Mouse (Mus musculus) telencephalon, adult 2 months (tissue): Measurements from ENCODE around the gene Tomm34.
A peak's percentile ranks its signal among the peaks of the same experiment; 100 is the strongest.

Experiments used
- DNase-seq: peaks from one replicate; pipeline ENCODE4 v3.0.0-alpha.2; 2011; ENCODE audit warnings: low read depth, low spot score

The Tomm34 gene

DNA sequence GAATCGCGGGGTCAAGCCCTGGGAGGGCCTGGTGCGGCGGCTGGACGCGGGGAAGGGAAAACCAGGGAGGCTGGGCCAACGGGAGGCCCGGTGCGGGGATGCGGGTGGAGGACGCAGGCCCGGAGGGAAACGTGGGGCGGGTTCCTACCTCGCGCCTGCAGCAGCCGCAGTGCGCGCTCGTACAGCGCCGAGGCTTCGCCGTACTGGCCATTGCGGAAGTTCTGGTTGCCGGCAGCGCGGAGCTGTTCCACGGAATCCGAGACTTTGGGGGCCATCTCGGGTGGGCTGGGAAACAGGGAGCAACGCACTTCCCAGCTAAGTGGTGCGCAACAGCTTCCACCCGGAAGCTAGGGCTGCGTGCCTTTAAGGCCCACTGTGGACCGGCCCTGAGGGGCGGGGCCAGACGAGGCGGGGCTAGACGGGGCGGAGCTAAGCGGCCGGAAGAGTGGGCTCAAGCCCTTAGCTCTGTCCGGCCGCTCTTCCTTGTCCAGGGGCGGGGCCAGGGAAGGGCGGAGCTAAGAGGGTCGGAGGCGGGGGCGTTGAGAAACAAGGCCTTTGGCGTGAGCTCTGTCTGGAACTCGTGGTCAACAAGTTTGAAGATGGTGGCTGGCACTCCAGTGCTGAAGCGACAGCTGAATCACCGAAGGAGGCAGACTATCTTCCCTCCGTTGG, at the start of gene Tomm34:
Gene Tomm34 (minus strand): TSS at position 405 of the 672 bp plus-strand sequence.
- peak; percentile 89 for DNase-seq

DNA sequence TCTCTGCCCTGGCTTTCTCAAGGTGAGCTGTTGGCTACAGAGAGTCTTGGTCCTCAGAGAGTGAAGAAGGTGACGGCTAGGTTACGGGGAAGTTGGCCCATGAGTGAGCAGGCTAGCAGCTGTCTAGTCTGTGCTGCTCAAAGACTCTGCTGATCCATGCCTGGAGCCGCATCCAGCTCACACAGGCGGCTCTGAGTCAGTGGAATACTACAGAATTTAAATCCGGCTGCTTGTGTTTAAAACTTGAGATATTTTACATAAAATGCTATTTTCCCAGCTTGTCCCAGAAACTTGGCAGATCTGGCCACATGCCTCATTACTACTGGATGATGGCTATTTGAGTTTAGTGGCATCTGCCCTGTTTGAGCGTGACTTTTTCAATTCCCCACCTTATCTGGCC, 48.5 kb upstream of the Tomm34 start:
- DNase-seq, result no peak

DNA sequence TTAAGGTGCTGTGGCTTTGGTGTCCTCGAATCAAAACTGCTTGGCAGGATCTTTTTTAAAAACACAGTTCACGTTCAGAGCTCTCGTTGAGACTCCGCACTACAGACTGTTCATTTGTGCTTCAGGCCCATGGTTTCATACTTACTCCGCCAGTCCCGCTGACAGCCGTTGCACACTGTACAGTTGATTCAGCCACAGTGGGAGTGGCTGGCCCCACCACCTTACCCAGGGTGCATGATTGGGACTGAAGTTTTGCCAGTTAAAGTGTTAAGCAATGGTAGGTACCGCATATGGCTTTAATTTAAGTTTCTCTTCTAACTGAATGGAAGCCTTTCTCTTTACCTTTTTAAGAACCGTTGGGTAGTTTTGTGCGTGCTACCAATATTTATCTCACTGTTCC, 44.6 kb upstream of the Tomm34 start:
- DNase-seq, result no peak

DNA sequence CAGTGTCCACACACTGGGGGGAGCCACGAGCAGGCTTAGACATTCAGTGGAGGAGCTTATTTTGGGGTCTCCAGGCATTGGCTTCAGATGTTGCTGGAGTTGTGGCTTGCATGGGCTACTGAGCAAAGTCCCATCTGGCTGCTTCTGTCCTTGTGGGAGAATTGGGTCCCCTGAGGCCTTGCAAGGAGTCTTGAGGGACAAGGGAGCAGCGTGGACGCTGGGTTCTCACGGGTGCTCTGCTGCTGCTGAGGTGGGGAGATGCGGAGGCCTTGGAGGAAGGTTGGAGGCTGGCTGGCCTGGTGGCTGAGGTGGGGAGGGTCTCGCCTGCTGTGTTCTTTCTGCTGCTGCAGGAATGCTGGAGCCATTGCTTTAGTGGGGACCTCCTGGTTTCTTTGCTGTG, 43.1 kb upstream of the Tomm34 start:
- no peak for DNase-seq

DNA sequence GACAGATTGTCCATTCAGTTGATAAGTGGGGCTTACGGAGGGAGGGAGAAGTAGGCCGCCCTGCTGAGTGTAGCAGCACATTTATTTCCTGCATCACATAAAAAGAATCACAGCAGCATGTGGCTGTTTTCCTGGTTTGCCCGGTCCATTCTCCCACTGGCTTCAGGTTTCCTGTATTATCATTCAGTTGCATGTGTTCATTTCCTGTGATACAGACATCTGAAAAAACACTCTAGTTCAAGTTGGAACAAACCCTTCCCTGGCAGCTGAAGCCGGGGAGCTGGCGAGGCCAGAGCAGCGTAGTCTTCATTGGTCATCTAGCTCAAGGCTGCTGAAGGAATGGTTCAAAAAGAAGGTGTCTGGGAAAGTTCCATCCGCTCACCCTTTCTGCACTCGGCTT, 40.6 kb upstream of the Tomm34 start:
- DNase-seq, result no peak

DNA sequence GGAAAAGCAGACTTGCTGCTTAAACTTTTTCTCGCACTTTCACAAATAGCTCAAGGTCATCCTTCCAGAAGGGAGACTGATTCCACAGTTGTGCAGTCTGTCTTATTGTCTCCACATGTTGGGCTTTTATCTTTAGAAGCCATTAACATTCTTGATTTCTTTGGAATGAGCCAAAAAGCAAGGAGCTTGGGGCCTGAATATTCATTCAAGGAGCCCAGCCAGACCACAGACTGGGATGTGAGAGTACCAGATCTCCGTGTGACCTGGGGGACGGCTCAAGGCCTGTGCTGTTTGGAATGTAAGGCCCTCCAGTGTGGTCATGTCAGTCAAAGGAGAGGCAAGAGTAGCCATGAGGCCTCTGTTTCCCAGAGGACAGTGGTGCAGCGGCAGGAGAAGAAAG, 37.5 kb upstream of the Tomm34 start:
- DNase-seq, result no peak

DNA sequence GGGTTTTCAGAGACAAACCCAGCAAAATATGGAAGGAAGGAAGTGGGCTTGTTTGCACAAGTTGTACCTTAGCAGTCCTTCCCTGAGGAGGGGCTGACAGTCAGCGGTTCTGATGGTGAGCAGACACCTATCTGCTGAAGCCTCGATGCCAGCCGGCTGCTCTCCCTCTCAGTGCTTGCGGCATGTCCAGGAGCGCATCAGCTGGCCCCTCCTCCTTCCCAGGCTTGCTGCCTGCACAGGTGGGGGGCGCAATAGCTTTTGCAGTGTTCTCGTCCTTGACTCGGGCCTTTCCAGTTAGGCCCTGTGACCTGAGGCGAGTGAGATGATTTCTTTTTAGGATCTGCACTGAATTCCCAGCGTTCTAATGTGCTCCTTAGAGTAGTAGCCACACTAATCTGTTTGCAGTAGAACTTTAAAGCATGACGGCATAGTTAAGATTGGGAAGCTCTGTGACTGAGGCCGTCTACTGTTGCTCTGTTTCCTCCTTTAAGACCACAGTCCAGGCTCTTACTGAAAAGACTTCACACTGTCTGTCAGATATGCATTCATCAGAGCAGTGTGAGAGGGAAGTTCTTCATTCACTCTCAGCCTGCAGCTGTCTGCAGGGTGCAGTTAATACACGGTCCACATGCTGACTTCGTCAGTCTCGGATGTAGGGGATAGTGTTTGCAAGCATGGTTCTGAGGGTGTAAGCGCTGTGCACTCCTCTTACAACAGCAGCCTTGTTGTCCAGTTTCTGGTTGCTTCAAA, 36.3 kb upstream of the Tomm34 start:
- no peak for DNase-seq

DNA sequence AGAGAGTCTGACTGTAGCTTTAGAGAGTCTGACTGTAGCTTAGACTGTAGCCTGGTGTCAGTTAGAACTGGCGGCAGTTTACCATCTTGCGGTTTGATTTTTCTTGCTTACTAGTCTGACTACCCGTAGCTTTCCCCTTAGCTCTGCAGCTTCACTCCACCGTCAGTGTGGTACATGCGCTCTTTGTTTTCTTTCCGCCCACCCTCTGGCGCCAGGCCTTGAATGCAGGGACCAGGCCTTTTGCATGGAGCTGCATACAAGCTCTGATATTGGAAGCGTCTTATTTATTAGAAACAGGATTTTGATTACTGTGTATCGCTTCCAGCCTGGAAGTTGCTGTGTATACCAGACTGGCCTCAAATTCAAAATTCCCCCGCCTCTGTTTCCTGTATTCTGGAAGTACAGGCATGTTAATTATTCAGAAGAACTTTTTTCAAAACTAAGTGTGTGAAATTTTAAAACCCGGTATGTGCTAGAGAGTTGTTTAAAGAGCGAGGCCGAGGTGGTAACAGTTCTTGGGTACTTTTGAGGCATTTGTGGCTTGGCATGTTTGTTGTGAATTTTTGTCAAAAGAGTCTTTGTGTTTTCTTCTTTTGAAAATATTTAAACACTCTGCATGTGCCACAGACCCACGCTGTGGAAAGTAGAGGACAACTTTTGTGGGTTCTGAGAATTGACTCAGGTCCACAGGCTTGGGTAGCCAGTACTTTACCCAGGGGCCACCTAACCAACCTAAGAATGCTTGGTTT, 35.5 kb upstream of the Tomm34 start:
- DNase-seq, result no peak

DNA sequence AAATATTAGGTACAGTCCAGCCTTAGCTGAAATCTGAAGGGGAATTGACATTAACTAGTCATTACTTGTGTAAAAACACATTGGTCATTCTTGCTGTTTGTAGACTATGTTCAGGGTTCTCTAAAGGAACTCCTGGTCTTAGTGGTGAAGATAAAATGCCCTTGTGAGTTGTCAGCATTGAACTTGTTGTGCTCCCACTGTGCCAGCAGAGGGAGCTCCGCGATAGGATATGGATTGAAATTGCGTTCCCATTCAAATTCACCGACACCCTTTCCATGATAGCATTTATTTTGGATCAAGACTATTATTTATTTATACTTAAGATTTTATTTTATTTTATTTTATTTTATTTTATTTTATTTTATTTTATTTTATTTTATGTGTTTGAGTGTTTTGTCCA, 32.5 kb upstream of the Tomm34 start:
- DNase-seq, result no peak

DNA sequence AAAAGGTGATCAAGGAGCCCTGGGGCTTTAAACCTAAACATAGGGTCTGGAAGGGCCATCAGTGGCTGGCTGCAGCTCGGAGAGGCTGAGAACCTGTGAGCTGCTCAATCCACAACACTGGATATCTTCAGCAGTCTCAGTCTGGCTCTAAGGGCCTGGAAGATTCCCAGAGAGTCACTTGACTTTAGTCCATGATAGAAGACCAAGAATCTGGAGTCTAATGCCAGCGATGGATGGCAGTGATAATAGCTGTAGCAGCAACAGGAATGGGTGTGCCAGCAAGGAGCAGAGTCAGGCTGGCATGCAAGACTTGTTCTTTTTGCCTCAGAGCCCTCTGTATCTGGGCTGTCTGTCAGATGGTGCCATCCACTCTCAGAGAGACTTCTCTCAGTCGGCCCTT, 31.4 kb upstream of the Tomm34 start:
- DNase-seq, result no peak

DNA sequence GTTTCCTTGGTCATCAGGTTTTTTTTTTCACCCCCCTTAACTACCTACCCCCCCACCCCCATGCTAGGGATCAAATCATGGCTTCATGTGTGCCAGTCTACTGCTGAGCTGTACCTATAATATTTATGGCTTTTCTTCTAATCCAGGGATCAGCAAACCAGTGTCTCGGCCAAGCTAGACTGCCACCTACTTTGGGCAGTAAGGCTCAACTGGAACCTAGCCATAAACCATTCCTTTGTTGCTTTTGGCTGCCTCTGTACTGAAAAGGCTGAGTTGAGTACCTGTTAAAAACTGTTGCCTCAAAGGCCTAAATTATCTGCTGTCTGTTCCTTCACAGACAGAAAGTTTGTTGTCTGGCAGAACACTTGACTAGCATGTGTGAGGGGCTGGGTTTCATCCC, 31.0 kb upstream of the Tomm34 start:
- DNase-seq, result no peak

DNA sequence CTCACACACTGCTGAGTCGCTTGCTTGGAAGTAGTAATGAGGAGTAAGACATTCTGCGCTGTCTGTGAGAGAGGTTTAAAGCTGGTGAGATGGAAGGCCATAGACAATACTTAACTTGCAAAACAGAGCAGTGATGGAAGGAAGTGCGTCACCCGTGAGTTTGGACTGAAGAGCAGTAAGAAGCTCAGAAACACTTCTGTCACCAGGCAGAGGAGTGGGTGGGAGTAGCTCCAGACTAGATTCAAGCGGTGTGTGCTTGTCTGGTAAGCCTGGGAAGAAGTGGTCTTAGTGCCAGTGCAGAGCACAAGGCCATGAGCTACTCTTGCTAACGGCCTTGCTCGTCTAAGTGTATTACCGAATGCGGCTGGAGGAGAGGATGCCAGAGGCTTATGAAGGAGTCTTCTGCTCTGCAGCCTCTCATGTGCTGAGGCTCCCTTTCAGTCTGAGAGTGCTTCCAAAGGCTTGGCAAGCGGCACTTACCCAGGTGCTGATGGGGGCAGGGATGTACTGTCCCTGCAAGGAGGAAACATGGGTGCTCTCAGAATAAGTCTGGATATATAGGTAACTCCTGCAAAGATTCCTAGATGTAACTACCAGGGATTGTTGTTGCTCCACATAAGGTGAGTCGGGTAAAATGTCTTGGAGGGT, 27.8 kb upstream of the Tomm34 start:
- no peak for DNase-seq

DNA sequence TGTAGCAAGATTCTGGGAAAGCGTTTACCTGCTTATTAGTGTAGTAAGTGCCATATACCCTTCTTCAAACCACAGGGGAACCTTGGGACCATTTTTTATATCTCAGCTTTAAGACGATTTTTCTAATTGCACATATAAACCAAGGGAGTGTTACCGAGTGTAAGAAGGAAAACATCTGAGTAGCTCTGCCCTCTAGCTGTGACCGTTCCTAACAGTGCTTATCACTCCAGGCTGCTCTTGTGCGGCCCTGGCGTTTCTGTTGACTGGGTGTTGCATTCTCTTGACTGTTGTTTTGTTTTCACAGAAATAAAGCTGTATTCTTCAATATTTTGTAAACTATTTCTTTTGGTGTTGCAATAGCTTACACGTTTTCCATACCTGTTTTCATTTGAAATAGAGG, 23.2 kb upstream of the Tomm34 start:
- DNase-seq, result no peak

DNA sequence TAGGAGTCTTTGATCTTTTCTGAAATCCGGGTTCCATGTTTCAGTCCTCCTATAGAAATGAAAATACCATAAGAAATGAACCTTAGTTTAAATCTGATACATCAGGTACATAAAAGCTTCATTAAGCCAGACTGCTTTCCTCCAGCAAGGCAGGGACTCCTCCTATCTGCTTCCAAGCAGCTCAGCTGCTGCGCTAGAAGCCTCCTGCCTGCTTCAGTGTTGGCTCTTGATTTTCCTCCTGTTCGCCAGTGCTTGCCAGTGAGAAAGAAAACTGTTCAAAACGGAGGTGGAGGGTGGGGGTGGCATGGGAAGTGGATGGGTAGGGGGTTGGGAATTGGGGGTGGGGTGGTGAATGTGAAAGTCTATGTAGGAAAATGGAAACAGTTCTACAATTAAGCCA, 18.5 kb upstream of the Tomm34 start:
- DNase-seq, result no peak

DNA sequence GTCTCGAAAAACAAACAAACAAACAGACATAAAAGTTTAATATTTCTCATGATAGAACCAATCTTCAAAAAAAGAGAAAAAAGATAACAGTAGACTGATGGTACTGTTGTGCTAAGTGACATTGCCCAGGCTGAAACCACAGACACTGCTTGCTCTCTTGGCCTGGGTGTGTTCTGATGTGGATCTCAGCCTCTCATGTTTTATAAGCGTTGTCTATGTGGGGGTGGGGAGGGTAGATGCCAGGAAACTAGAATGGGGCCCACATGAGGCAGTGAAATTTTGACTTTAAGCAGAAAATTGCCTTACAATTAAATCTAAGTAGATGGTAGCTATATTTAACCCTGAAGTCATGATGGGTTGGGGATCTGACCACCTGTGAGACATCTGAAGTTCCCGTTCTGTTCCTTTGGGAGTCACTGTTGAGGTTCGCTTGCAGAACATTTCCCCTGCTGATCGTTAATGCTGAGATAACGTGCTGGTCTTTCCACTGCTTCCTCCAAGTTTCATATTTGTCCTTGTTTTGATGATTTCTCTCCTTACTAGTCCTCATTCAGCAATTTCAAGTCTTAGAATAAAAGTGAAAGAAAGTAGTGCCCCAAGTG, 16.5 kb upstream of the Tomm34 start:
- no peak for DNase-seq

DNA sequence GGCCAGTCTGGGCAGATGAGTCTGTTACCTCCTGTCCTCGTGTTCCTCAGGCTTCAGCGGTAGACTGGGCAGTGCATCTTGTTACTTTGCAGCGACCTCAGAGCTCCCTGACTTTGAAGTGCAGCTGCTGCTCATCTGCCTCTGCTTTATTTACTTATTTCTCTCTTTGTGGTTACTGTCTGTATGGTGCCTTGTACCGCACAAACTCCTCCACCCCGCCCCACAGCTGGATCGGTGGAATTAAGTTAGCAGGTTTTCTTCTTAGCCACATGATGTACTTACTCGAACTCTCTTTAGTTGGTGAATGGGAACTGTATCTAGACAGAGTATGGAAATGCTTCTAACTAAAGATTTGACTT, 13.4 kb upstream of the Tomm34 start:
- no peak for DNase-seq

DNA sequence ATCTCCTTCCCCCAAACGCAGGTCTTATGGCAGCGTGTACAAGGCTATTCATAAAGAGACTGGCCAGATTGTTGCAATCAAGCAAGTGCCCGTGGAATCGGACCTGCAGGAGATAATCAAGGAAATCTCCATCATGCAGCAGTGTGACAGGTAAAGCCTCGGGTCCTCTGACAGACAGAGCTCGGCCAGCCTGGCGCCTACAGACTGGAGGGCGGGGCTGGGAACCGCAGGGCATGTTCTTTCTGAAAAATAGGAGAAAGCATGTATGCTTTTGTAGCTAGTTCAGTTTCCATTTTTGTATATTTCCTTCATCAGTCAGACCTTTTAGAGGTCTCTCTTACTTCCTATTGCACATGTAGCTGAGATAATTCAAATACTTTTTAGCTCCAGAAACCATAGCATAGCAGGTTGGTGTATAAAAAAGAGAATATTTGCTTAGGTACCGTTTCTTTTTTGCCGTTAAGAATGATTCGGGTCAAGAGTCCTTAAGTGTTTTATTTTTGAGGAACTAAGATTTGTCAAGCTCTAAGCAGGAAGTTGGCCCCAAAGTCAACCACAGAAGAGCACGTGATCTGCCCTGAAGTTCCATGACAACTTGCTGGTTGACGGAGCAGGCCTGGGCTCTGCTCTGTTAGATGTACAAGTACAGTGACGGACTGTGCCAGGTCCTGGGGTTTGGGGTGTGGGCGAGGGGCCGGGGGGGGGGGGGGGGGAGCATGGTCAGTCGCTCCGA, 12.8 kb upstream of the Tomm34 start:
- DNase-seq, result no peak

DNA sequence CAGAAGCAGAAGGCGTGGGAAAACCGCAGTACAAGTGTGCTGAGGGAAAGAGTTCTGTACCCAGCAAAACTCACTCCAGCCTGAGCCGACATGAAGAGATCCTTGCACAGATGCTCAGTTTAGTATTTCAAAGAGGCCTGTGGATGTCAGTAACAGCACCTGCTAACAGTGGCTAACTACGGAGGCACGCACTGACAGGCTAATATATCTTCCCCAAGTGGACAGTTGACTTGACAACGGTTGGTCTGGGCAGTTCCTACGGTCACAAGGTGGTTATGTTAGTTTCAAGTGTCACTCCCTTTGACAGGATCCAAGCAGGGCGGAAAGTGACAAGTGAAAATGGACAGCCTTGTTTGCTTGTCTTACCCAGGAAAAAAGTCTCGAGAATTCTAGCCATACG, 11.2 kb upstream of the Tomm34 start:
- no peak for DNase-seq

DNA sequence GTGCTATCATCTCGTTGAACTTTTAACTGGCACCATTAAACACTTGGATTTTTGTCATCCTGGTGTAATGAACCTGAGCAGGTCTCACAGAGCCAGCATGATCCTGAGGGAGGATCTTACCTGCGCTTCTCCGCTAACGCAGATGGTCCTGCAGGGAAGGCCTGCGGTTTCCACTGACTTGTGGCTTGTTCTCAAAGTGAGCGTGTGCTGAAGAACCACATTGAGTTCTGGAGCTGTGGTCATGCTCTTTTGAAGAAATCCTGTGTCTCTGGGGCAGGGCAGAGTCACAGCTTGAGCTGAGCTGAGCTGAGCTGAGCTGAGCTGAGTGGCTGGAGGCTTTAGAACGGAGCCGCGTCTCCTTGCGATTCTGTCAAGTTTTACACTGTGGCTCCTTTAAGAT, 10.6 kb upstream of the Tomm34 start:
- no peak for DNase-seq

DNA sequence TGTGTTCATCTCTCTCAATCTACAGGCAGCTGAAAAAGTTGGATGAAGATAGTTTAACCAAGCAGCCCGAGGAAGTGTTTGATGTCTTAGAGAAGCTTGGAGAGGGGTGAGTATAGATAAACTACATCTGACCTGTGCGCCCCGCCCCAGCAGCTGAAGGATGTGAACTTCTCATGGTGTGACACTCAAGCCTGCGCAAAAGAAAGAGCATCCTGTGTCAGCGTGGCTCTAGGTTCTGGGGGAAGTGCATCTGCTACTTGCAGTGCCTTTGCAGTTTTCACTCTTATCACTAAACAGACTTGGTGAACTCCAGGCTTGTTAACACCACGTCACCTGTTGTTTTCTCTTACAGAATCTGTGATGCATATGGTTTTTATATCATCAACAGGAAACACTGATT, 8.5 kb upstream of the Tomm34 start:
- no peak for DNase-seq

DNA sequence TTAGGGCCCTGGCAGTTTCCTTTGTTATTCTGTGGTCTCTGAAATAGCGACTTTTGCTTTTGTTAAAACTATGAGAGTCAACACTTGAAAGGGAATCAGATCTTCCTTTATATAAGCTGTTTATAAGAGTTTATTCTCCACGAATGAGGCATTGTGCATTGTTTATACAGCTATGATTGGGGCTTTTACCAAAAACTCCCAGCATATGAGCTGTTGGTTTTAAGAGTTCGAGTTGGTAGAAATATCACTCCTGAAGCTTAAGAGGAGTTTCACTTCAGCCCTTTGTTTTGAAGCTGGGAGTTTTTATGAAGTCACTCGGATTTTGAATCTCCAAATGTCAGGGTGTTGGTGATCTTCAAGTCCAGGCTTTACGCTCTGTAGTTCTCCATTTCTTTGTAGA, 6.9 kb upstream of the Tomm34 start:
- no peak for DNase-seq
